Mouse (Mus musculus) liver, adult 2 months (tissue): Measurements from ENCODE around the gene Itk. TPM values are rescaled to one million over a fixed set of nuclear protein-coding genes. Genes with fewer than 3 reads are reported as not detected.
"Not testable (repeated sequence)": the region's sequence is repeated elsewhere in the genome, so short reads cannot be mapped to it uniquely, and the experiment has no call there.

Experiments
- DNase-seq: peaks from one replicate; pipeline ENCODE4 v3.0.0-alpha.2; 2011; ENCODE audit warnings: low read depth, low spot score; ENCODE audit errors: extremely low read depth
- H3K27ac ChIP-seq: fragments of 200-500 bp; replicated peaks from 2 replicates; pipeline ENCODE4 v1.5.1; 2012; ENCODE audit warnings: low read depth, mild to moderate bottlenecking, control low read depth, inconsistent platforms, low read length; ENCODE audit not compliant: insufficient read depth
- H3K27me3 ChIP-seq: fragments of 200-500 bp; 2 replicates; pipeline ENCODE4 v1.6.1; 2012; ENCODE audit warnings: mild to moderate bottlenecking, moderate library complexity, low read length, inconsistent platforms; ENCODE audit not compliant: control insufficient read depth, insufficient read depth
- H3K36me3 ChIP-seq: fragments of 200-500 bp; 2 replicates; pipeline ENCODE4 v1.6.1; 2012; ENCODE audit warnings: low read length, inconsistent platforms; ENCODE audit not compliant: control insufficient read depth, insufficient read depth
- H3K4me1 ChIP-seq: fragments of 200-500 bp; 2 replicates; pipeline ENCODE4 v1.6.1; 2011; ENCODE audit warnings: low read length; ENCODE audit not compliant: control insufficient read depth, insufficient read depth
- H3K4me3 ChIP-seq: fragments of 200-500 bp; 2 replicates; pipeline ENCODE4 v1.5.1; 2011; ENCODE audit warnings: low read depth, mild to moderate bottlenecking, control low read depth, low read length, moderate library complexity; ENCODE audit not compliant: insufficient read depth
- H3K79me2 ChIP-seq: fragments of 200-500 bp; 2 replicates; pipeline ENCODE4 v1.6.1; 2012; ENCODE audit warnings: inconsistent platforms, mild to moderate bottlenecking, low read length, moderate library complexity; ENCODE audit not compliant: control insufficient read depth, insufficient read depth
- H3K9ac ChIP-seq: fragments of 200-500 bp; 2 replicates; pipeline ENCODE4 v1.6.1; 2012; ENCODE audit warnings: low read depth, mild to moderate bottlenecking, control low read depth, inconsistent platforms, low read length
- CTCF ChIP-seq: fragments of 200-500 bp; IDR thresholded peaks from 2 replicates; pipeline ENCODE4 v1.5.1; 2011; ENCODE audit warnings: low read depth, low read length, control low read depth
- POLR2A ChIP-seq: fragments of 200-500 bp; IDR thresholded peaks from 2 replicates; pipeline ENCODE4 v1.6.1; 2011; ENCODE audit warnings: low read length, control low read depth; ENCODE audit not compliant: insufficient read depth; ENCODE audit errors: extremely low read depth
- WGBS: fragments of 180-500 bp; shearing (Covaris S2); methylation state at CpG from one replicate; pipeline ENCODE4 v1.1.7; 2018; 5-methylcytosine and 5-hydroxymethylcytosine counted together
- polyA plus RNA-seq: library from polyadenylated mRNA; depleted of rRNA; stranded (reverse); fragments of >200 nt; gene quantifications from 2 replicates; pipeline ENCODE4 v1.2.3, GENCODE M21; 2012
- total RNA-seq: library from RNA; depleted of rRNA; stranded (reverse); fragments of >200 nt; gene quantifications from 2 replicates; pipeline ENCODE4 v1.2.3, GENCODE M21; 2014

Gene Itk
- total and polyA plus RNA-seq, 2 experiments: 0.22 to 0.46 TPM

DNA sequence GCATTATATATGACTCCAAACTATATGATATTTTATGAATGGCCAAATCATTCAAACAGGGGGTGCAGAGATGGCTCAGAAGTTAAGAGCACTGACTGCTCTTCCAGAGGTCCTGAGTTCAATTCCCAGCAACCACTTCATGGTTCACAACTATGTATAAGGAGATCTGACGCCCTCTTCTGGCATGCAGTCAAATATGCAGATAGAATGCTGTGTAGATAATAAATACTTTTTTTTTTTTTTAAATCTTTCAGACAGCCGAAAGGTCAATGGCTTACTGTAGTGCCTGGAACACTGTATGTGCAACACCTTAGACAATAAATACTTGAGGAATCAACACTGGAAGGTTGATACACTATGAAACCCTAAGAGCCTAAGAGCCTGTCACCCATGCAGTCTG is 40.8 kb upstream of the Itk start:
- 95% methylated on average over 2 of the region's 2 CpGs for WGBS
- no peaks in the 10 kb centered on the region for H3K79me2 ChIP-seq

DNA sequence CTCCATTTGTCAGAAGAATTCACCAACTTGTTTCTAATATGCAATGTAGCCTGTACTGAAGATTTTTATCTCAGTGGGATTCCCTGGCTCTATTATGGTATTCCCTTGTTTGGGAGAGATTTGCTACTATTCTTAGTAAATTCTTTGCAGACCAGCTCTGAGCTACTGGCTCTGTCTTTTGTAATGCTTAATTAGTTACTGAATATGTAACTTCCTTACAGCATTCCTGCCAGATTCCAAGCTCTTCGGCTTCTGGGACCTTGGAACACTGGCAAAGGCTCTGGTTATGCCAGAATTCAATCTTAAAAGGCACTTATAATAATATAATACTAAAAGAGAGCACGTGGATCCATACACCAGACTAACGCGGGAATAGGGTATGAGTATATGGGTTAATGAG is 38.8 kb upstream of the Itk start:
- H3K79me2 ChIP-seq, H3K27me3 ChIP-seq, H3K27ac ChIP-seq, H3K4me1 ChIP-seq, H3K9ac ChIP-seq, H3K4me3 ChIP-seq, H3K36me3 ChIP-seq, DNase-seq: not testable (repeated sequence)
- WGBS: 51% methylated on average over 4 of the region's 4 CpGs

More for the DNA sequence above, 40.8 kb upstream of the Itk start:
- Histone ChIP-seq H3K9ac (no peak overlapping the region), H3K36me3 (no peaks in the 10 kb centered on the region), H3K27ac (no peak overlapping the region), H3K27me3 (no peaks in the 10 kb centered on the region), H3K4me3 (no peak overlapping the region), H3K4me1 (no peaks in the 10 kb centered on the region)
- no peak for DNase-seq
- TF ChIP-seq POLR2A (no peak), CTCF (no peak)

DNA sequence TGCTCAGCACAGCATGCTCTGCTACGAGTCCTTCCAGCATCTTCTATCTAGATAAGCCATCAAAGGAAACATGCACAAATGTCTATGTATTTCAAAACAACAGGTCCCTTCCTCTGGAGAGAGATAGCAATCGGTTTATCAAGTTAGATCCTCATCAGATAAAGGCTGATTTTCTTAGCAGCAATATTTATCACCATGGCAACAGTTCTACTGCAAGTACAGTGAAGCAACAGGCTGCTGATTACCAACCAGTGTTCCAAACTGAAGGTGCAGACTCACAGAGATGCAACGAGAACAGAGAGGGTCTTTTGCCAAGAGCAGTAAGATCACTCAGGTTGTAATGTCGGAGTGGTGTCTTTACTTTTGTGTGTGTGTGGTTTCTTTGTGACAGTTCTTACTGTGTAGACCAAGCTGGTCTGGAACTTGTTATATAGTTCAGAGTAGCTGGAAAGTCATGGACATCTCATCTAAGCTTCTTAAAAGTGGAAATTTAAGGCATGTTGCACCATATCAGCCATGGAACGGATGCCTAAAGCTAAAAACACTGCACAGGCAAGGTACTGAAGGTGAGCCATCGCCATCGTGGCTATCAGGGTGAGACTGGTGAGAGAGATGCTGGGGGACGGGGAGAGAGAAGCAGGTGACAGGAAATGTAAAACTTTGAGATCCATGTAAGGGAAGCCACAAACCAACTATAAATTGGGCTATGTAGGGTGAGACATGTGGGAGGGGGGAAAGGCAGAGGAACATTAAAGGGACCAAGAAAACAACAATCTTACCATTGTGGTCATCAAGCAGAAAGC is 32.0 kb upstream of the Itk start:
- WGBS: 79% methylated on average over 8 of the region's 8 CpGs
- Histone ChIP-seq H3K27ac (no peak overlapping the region), H3K4me3 (no peak overlapping the region), H3K79me2 (no peaks in the 10 kb centered on the region), H3K36me3 (no peaks in the 10 kb centered on the region), H3K9ac (no peak overlapping the region), H3K4me1 (0 out of 2 replicates have a peak, but pooled peaks cover 2% of the 10 kb centered on the region), H3K27me3 (no peaks in the 10 kb centered on the region)
- TF ChIP-seq POLR2A: no peak
- TF ChIP-seq CTCF: no peak
- DNase-seq: no peak

DNA sequence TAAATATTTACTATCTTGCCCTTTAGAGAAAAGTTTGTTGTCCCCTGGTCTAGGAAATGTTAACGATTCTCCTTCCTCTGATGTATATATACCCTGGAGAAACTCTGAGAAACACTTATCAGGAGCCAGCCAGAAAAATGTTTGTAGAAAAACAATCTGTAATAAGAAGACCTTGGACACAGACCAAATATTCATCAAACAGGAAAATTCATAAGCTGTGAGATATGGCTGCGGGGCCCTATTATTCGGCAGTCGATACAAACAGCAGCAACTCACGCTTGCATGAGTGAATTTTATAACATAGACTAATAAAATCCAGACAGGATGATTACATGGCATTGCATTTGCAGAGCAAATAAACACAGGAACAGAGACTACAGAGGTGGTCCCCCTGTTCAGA is 29.5 kb upstream of the Itk start:
- Histone ChIP-seq H3K36me3 (no peaks in the 10 kb centered on the region), H3K9ac (no peak overlapping the region), H3K4me3 (no peak overlapping the region), H3K27me3 (no peaks in the 10 kb centered on the region), H3K79me2 (no peaks in the 10 kb centered on the region), H3K4me1 (0 out of 2 replicates have a peak, but pooled peaks cover 2% of the 10 kb centered on the region), H3K27ac (no peak overlapping the region)
- TF ChIP-seq CTCF (no peak), POLR2A (no peak)
- DNase-seq: no peak
- 74% methylated on average over 5 of the region's 5 CpGs for WGBS

DNA sequence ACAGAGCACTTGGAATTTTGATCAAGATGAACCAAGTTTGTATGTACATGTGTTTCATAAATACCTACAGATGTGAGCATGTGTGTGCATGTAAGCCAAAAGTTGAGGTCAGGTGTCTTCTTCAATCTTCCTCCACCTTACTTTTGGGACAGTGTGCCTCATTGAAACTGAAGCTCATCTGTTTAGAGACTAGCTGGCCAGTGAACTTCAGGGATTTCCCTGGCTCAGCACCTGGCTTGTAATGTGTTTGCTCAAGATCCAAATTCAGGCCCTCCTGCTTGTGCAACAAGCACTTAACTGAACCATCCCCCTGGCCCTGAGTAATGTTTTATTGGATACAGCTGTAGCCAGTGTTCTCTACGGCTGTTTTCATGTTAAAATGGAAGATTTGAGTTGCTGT is 29.1 kb upstream of the Itk start:
- TF ChIP-seq CTCF (no peak), POLR2A (no peak)
- no peaks in the 10 kb centered on the region for H3K79me2 ChIP-seq
- H3K4me3 ChIP-seq: no peak overlapping the region
- H3K27ac ChIP-seq: no peak overlapping the region
- 17% methylated on average over 1 of the region's 1 CpGs for WGBS
- H3K36me3 ChIP-seq: no peaks in the 10 kb centered on the region
- H3K27me3 ChIP-seq: no peaks in the 10 kb centered on the region
- H3K9ac ChIP-seq: no peak overlapping the region
- DNase-seq: peak; percentile 29
- 0 out of 2 replicates have a peak, but pooled peaks cover 2% of the 10 kb centered on the region for H3K4me1 ChIP-seq

DNA sequence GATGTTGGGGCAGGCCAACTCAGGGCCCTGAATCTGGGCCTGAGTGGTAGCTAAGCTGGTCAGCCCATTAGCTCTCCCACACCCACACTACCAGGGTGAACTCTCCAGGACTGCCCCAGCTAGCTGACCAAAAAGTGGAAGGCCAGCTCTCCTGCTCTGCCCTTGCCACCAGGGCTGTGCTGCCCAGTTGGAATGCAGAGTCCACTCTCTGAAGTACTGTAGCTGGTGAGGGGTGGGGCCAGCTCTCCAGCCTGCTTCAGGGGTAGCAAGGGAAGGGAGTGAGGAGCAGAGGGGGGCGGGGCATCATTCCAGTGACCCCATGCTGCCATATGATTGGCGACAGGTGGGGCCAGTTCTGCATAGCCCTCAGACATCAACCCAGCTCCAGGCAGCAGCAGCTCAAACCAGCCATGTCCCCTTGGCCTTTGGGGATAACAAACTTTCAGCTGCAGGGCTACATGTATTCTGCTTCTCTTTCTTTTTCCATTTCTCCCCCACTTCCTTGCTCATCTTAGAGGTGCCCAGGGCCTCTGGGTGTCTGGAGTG is 20.8 kb upstream of the Itk start:
- TF ChIP-seq POLR2A: no peak
- TF ChIP-seq CTCF: no peak
- no peaks in the 10 kb centered on the region for H3K36me3 ChIP-seq
- DNase-seq: no peak
- no peak overlapping the region for H3K4me3 ChIP-seq
- no peaks in the 10 kb centered on the region for H3K4me1 ChIP-seq
- H3K79me2 ChIP-seq: no peaks in the 10 kb centered on the region
- H3K9ac ChIP-seq: no peak overlapping the region
- H3K27ac ChIP-seq: no peak overlapping the region
- WGBS: 64% methylated on average over 2 of the region's 2 CpGs
- no peaks in the 10 kb centered on the region; the same call in 1 of the 2 replicates for H3K27me3 ChIP-seq
